Mouse (Mus musculus): ENCODE measurements around the gene Syt16. TPM values are rescaled to one million over a fixed set of nuclear protein-coding genes. Genes with fewer than 3 reads are reported as not detected.

Gene Syt16
- polyA plus RNA-seq, 1 experiment, result 0.02 TPM

- no peak for DNase-seq
- Histone ChIP-seq H3K36me3 (ENCODE audit: control insufficient read depth, insufficient read depth, low read length) (no peaks in the 10 kb centered on the region), H3K4me1 (ENCODE audit: control insufficient read depth, insufficient read depth, low read length) (no peaks in the 10 kb centered on the region), H3K4me3 (ENCODE audit: insufficient read depth, low read depth, low read length) (no peak overlapping the region), H3K27ac (ENCODE audit: insufficient read depth, low read depth, low read length) (no peak overlapping the region), H3K27me3 (replicated peaks; ENCODE audit: control insufficient read depth, insufficient read depth, low read length) (no peaks in the 10 kb centered on the region)
- TF ChIP-seq CTCF (conservative IDR thresholded peaks at IDR 0.05; ENCODE audit: insufficient read depth, insufficient read length, low read depth, low read length), result no peak
- TF ChIP-seq POLR2A (IDR thresholded peaks at IDR 0.05; ENCODE audit: low read depth, low read length), result no peak
- 56% methylated on average over 1 of the region's 1 CpGs for WGBS
Observed at GRCm38 (mm10) chr12:74128229-74128628, 130.8 kb downstream of the Syt16 start.

- 36% methylated on average over 2 of the region's 2 CpGs for WGBS
- no peak overlapping the region for H3K27ac ChIP-seq (ENCODE audit: insufficient read depth, low read depth, low read length)
Observed at GRCm38 (mm10) chr12:74131790-74132189, 134.3 kb downstream of the Syt16 start.

GRCm38 (mm10) chr12:74142147-74142546, 144.7 kb downstream of the Syt16 start:
- 76% methylated on average over 7 of the region's 7 CpGs for WGBS
- TF ChIP-seq CTCF (conservative IDR thresholded peaks at IDR 0.05; ENCODE audit: insufficient read depth, insufficient read length, low read depth, low read length), result no peak
- no peak for TF ChIP-seq POLR2A (IDR thresholded peaks at IDR 0.05; ENCODE audit: low read depth, low read length)
- no peak for DNase-seq
- H3K27ac ChIP-seq (ENCODE audit: insufficient read depth, low read depth, low read length), result no peak overlapping the region
- H3K4me1 ChIP-seq (ENCODE audit: control insufficient read depth, insufficient read depth, low read length), result no peaks in the 10 kb centered on the region
- H3K36me3 ChIP-seq (ENCODE audit: control insufficient read depth, insufficient read depth, low read length), result no peaks in the 10 kb centered on the region
- no peaks in the 10 kb centered on the region for H3K27me3 ChIP-seq (replicated peaks; ENCODE audit: control insufficient read depth, insufficient read depth, low read length)
- no peak overlapping the region for H3K4me3 ChIP-seq (ENCODE audit: insufficient read depth, low read depth, low read length)

More at GRCm38 (mm10) chr12:74131790-74132189, 134.3 kb downstream of the Syt16 start:
- TF ChIP-seq POLR2A (IDR thresholded peaks at IDR 0.05; ENCODE audit: low read depth, low read length) (no peak), CTCF (conservative IDR thresholded peaks at IDR 0.05; ENCODE audit: insufficient read depth, insufficient read length, low read depth, low read length) (no peak)
- Histone ChIP-seq H3K4me3 (ENCODE audit: insufficient read depth, low read depth, low read length) (no peak overlapping the region), H3K27me3 (replicated peaks; ENCODE audit: control insufficient read depth, insufficient read depth, low read length) (no peaks in the 10 kb centered on the region), H3K36me3 (ENCODE audit: control insufficient read depth, insufficient read depth, low read length) (no peaks in the 10 kb centered on the region), H3K4me1 (ENCODE audit: control insufficient read depth, insufficient read depth, low read length) (no peaks in the 10 kb centered on the region)
- no peak for DNase-seq

- H3K4me1 ChIP-seq (ENCODE audit: control insufficient read depth, insufficient read depth, low read length), result no peaks in the 10 kb centered on the region
- no peak for TF ChIP-seq CTCF (conservative IDR thresholded peaks at IDR 0.05; ENCODE audit: insufficient read depth, insufficient read length, low read depth, low read length)
- TF ChIP-seq POLR2A (IDR thresholded peaks at IDR 0.05; ENCODE audit: low read depth, low read length), result no peak
- WGBS, result 37% methylated on average over 5 of the region's 5 CpGs
- H3K36me3 ChIP-seq (ENCODE audit: control insufficient read depth, insufficient read depth, low read length), result no peaks in the 10 kb centered on the region
- H3K27me3 ChIP-seq (replicated peaks; ENCODE audit: control insufficient read depth, insufficient read depth, low read length), result no peaks in the 10 kb centered on the region
- no peak for DNase-seq
- H3K27ac ChIP-seq (ENCODE audit: insufficient read depth, low read depth, low read length), result no peak overlapping the region
- H3K4me3 ChIP-seq (ENCODE audit: insufficient read depth, low read depth, low read length), result no peak overlapping the region
Observed at GRCm38 (mm10) chr12:74144385-74144784, 146.9 kb downstream of the Syt16 start.

GRCm38 (mm10) chr12:74160791-74161190, 163.3 kb downstream of the Syt16 start:
- H3K27ac ChIP-seq (ENCODE audit: insufficient read depth, low read depth, low read length), result no peak overlapping the region

GRCm38 (mm10) chr12:74163080-74163479, 165.6 kb downstream of the Syt16 start:
- TF ChIP-seq CTCF (conservative IDR thresholded peaks at IDR 0.05; ENCODE audit: insufficient read depth, insufficient read length, low read depth, low read length) (no peak), POLR2A (IDR thresholded peaks at IDR 0.05; ENCODE audit: low read depth, low read length) (no peak)
- WGBS, result 83% methylated on average over 2 of the region's 2 CpGs
- Histone ChIP-seq H3K27me3 (replicated peaks; ENCODE audit: control insufficient read depth, insufficient read depth, low read length) (no peaks in the 10 kb centered on the region), H3K27ac (ENCODE audit: insufficient read depth, low read depth, low read length) (no peak overlapping the region), H3K36me3 (ENCODE audit: control insufficient read depth, insufficient read depth, low read length) (no peaks in the 10 kb centered on the region), H3K4me3 (ENCODE audit: insufficient read depth, low read depth, low read length) (no peak overlapping the region), H3K4me1 (ENCODE audit: control insufficient read depth, insufficient read depth, low read length) (no peaks in the 10 kb centered on the region)
- DNase-seq, result no peak

More at GRCm38 (mm10) chr12:74160791-74161190, 163.3 kb downstream of the Syt16 start:
- Histone ChIP-seq H3K27me3 (replicated peaks; ENCODE audit: control insufficient read depth, insufficient read depth, low read length) (no peaks in the 10 kb centered on the region), H3K4me3 (ENCODE audit: insufficient read depth, low read depth, low read length) (no peak overlapping the region), H3K4me1 (ENCODE audit: control insufficient read depth, insufficient read depth, low read length) (no peaks in the 10 kb centered on the region), H3K36me3 (ENCODE audit: control insufficient read depth, insufficient read depth, low read length) (no peaks in the 10 kb centered on the region)
- WGBS, result 48% methylated on average over 3 of the region's 3 CpGs
- no peak for DNase-seq
- TF ChIP-seq POLR2A (IDR thresholded peaks at IDR 0.05; ENCODE audit: low read depth, low read length) (no peak), CTCF (conservative IDR thresholded peaks at IDR 0.05; ENCODE audit: insufficient read depth, insufficient read length, low read depth, low read length) (no peak)

- H3K4me1 ChIP-seq (ENCODE audit: control insufficient read depth, insufficient read depth, low read length), result no peaks in the 10 kb centered on the region
- H3K4me3 ChIP-seq (ENCODE audit: insufficient read depth, low read depth, low read length), result no peak overlapping the region
- no peak for TF ChIP-seq POLR2A (IDR thresholded peaks at IDR 0.05; ENCODE audit: low read depth, low read length)
- no peak for TF ChIP-seq CTCF (conservative IDR thresholded peaks at IDR 0.05; ENCODE audit: insufficient read depth, insufficient read length, low read depth, low read length)
- no peaks in the 10 kb centered on the region for H3K36me3 ChIP-seq (ENCODE audit: control insufficient read depth, insufficient read depth, low read length)
- no peak for DNase-seq
- H3K27me3 ChIP-seq (replicated peaks; ENCODE audit: control insufficient read depth, insufficient read depth, low read length), result no peaks in the 10 kb centered on the region
- no peak overlapping the region for H3K27ac ChIP-seq (ENCODE audit: insufficient read depth, low read depth, low read length)
- 92% methylated on average over 1 of the region's 1 CpGs for WGBS
Observed at GRCm38 (mm10) chr12:74171257-74171656, 173.8 kb downstream of the Syt16 start.

Data from kidney, adult 2 months (tissue).